Mouse (Mus musculus) C2C12 (cell line): Measurements from ENCODE around the gene Ccrl2. TPM values are rescaled to one million over a fixed set of nuclear protein-coding genes. Genes with fewer than 3 reads are reported as not detected.

ENCODE experiments used
- H3K27me3 ChIP-seq: one replicate; pipeline ENCODE4 v1.6.1; 2011; ENCODE audit not compliant: control insufficient read depth, insufficient read depth, insufficient read length
- H3K36me3 ChIP-seq: one replicate; pipeline ENCODE4 v1.6.1; 2011; ENCODE audit not compliant: control insufficient read depth, insufficient read depth
- H3K4me3 ChIP-seq: one replicate; pipeline ENCODE4 v1.5.1; 2011; ENCODE audit warnings: mild to moderate bottlenecking, control low read depth; ENCODE audit not compliant: poor library complexity, insufficient read depth, severe bottlenecking
- H3K79me2 ChIP-seq: one replicate; pipeline ENCODE4 v1.6.1; 2011; ENCODE audit not compliant: control insufficient read depth, insufficient read depth
- H3K79me3 ChIP-seq: one replicate; pipeline ENCODE4 v1.6.1; 2011; ENCODE audit warnings: low read depth, control low read depth
- H3ac ChIP-seq: one replicate; pipeline ENCODE3; 2011; ENCODE audit warnings: low read depth; ENCODE audit not compliant: control insufficient read depth, insufficient read length
- CEBPB ChIP-seq: IDR thresholded peaks from one replicate; pipeline ENCODE4 v1.6.1; 2011; ENCODE audit warnings: low read depth, mild to moderate bottlenecking, control low read depth, moderate library complexity
- CTCF ChIP-seq: IDR thresholded peaks from one replicate; pipeline ENCODE4 v1.5.1; 2011; ENCODE audit not compliant: control insufficient read depth, insufficient read depth, insufficient read length
- FOSL1 ChIP-seq: IDR thresholded peaks from one replicate; pipeline ENCODE4 v1.8.0; 2011; ENCODE audit warnings: mild to moderate bottlenecking, low read length; ENCODE audit not compliant: poor library complexity, insufficient read depth, severe bottlenecking
- MAX ChIP-seq: IDR thresholded peaks from one replicate; pipeline ENCODE4 v1.6.1; 2011; ENCODE audit warnings: mild to moderate bottlenecking, control low read depth
- MYOD1 ChIP-seq: IDR thresholded peaks from one replicate; pipeline ENCODE4 v1.6.1; 2011; ENCODE audit warnings: low read depth; ENCODE audit not compliant: control insufficient read depth, insufficient read length
- MYOG ChIP-seq: IDR thresholded peaks from one replicate; pipeline ENCODE4 v1.6.1; 2011; ENCODE audit not compliant: control insufficient read depth, insufficient read length; ENCODE audit errors: extremely low read depth
- USF1 ChIP-seq: IDR thresholded peaks from one replicate; pipeline ENCODE4 v1.6.1; 2011; ENCODE audit warnings: low read depth, mild to moderate bottlenecking, control low read depth, moderate library complexity
- long read RNA-seq, 2 experiments: library from polyadenylated mRNA; unstranded; transcript quantifications; one replicate each; pipeline ENCODE4 v2.0.0; 2019 to 2020
- polyA plus RNA-seq: library from polyadenylated mRNA; unstranded; fragments of >200 nt; fragmentation: generic; extraction: Trizol; gene quantifications from one replicate; pipeline ENCODE4 v1.2.1, GENCODE M21; 2012; ENCODE audit warnings: missing spikeins

Ccrl2 gene
- polyA plus RNA-seq: not detected
- long read RNA-seq, experiment 1: 0 reads
- long read RNA-seq, experiment 2, partial matches to known transcripts: 0 of 1 reads
- long read RNA-seq, experiment 2, other reads (novel, unspliced or antisense): 0 of 1 reads

DNA sequence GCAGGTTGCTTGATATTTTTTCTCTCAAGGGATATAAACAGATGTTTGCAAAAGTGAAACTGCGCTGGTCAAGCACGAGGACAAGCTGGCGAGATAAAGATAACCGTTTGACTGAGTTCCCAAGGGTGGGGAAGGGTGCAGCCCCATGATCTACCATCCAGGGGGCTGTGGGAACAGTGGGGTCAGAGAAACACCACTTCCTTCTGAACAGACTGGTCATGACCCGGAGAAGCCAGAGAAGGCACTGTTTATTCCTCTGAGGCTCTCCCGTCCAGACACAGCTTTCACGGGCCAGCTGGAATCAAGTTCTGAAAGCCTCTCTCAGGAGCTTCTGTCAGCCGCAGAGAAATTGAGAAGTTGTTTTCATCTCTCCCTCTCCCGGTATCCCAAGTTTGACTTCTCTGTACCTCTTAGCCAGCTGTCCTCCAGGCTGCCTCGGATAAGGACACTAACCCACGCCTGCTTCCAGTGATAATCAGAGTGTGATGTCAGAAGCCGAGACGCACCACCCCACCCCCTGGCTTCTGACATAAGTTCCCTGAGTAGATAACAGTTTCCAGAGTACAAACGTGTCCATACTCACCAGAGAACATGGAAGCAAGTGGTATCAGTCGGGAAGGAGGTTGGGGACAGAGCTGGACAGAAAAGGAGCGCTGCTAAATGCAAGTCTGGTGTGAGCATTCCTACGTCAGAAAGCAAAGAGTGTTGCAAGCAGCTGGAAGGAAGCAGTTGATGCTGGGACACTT, at the start of gene Ccrl2:
Gene Ccrl2, minus strand, starts transcription at position 722 of the 746 bp plus-strand sequence.
- Histone ChIP-seq H3K27me3 (peaks cover 12% of the 10 kb centered on the region), H3ac (peak within 1 kb of the TSS; percentile 62), H3K79me2 (no peaks in the 10 kb centered on the region), H3K4me3 (peak within 1 kb of the TSS; percentile 27), H3K36me3 (no peaks in the 10 kb centered on the region), H3K79me3 (no peaks in the 10 kb centered on the region)
- no peak for TF ChIP-seq CEBPB
- TF ChIP-seq MAX: no peak
- no peak for TF ChIP-seq USF1
- TF ChIP-seq MYOG: no peak
- TF ChIP-seq FOSL1: no peak
- no peak for TF ChIP-seq CTCF
- TF ChIP-seq MYOD1: no peak

DNA sequence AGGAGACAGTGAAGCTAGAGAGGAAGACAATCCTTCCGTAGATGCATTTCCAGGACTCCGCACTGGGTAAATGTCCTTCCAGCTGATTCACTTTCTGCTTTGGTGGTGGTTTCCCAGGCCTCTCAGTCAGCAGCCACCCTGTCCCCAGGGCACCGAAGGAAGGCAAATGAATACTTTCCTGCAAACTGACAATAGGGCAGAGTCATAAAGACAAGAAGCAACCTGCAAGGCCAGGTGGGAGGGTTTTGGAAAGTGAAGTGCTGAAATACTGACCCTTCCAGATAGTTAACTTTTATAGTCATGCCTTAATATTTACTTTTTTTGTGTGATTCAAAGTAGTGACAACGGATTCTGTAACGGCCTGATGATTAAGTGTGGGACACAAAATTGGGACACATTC, 46.6 kb upstream of the Ccrl2 start:
- H3K36me3 ChIP-seq: no peaks in the 10 kb centered on the region
- no peak overlapping the region for H3ac ChIP-seq
- H3K79me2 ChIP-seq: no peaks in the 10 kb centered on the region
- no peaks in the 10 kb centered on the region for H3K27me3 ChIP-seq
- no peak overlapping the region for H3K4me3 ChIP-seq
- TF ChIP-seq MAX (no peak), FOSL1 (no peak), MYOG (no peak), USF1 (no peak), MYOD1 (no peak), CTCF (no peak), CEBPB (no peak)
- H3K79me3 ChIP-seq: no peaks in the 10 kb centered on the region

DNA sequence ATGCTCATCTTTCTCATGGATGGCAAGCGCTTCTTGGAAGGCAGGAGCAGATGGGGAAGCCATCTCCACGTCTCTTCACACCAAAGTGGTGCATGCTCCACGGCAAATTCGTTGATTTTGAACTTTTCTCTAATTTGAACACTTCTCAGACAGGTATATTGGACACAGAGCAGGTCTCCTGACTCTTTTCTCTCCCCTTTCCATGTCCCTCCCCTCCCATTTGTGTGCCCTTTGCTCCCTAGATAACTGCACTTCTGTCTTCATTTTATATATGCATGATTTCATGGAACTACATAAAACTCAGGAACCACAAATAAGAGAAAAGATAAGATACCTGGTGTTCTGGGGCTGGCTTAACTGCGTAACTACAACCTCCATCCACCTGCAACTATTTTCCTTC, 46.0 kb upstream of the Ccrl2 start:
- Histone ChIP-seq H3K27me3 (no peaks in the 10 kb centered on the region), H3K79me2 (no peaks in the 10 kb centered on the region), H3K36me3 (no peaks in the 10 kb centered on the region), H3ac (no peak overlapping the region), H3K79me3 (no peaks in the 10 kb centered on the region), H3K4me3 (no peak overlapping the region)
- TF ChIP-seq USF1: no peak
- TF ChIP-seq CEBPB: no peak
- no peak for TF ChIP-seq CTCF
- TF ChIP-seq MAX: no peak
- TF ChIP-seq MYOD1: no peak
- TF ChIP-seq FOSL1: no peak
- TF ChIP-seq MYOG: no peak

DNA sequence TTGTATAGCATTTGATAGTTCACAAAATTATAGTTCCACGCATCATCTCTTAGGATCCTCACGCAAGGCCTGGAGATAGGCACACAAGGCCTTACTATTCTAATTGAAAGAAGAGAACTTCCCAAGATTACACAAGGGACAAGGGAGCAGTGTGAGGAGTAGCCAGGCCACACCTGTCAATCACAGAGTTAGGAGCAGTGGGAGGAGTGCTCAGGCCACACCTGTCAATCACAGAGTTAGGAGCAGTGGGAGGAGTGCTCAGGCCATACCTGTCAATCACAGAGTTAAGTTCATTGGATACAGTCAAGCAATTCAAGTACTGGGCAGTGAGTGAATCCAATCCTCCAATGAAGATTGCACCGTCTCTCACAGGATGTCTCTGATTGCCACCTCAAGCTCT, 43.1 kb upstream of the Ccrl2 start:
- H3K79me3 ChIP-seq: no peaks in the 10 kb centered on the region
- no peaks in the 10 kb centered on the region for H3K36me3 ChIP-seq
- no peak for TF ChIP-seq CTCF
- TF ChIP-seq MAX: no peak
- no peak for TF ChIP-seq CEBPB
- TF ChIP-seq MYOD1: no peak
- no peak for TF ChIP-seq USF1
- no peak for TF ChIP-seq MYOG
- no peak for TF ChIP-seq FOSL1
- H3K79me2 ChIP-seq: no peaks in the 10 kb centered on the region
- no peak overlapping the region for H3K4me3 ChIP-seq
- H3ac ChIP-seq: no peak overlapping the region
- H3K27me3 ChIP-seq: no peaks in the 10 kb centered on the region

DNA sequence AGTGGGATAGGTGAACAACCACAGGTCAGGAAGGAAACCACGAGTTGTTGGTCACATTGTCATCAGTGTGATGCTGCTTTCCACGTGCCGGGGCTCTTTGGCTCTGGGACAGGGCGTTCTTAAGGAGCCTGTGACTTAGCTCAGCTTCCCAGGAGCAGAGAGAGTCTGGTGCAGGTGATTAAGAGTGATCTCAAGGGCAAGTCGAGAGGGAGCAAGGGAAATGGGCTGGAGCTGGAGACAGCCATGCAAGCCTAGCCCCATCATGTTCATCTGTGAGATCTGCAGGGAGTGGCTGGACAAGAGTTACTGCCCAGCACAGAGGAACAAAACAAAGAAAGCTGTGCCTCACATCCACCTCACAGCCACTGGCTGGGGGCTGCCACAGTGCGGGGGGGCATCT, 40.2 kb upstream of the Ccrl2 start:
- Histone ChIP-seq H3K79me2 (no peaks in the 10 kb centered on the region), H3K36me3 (no peaks in the 10 kb centered on the region), H3ac (no peak overlapping the region), H3K79me3 (no peaks in the 10 kb centered on the region), H3K4me3 (no peak overlapping the region), H3K27me3 (no peaks in the 10 kb centered on the region)
- no peak for TF ChIP-seq MAX
- TF ChIP-seq USF1: no peak
- no peak for TF ChIP-seq CEBPB
- TF ChIP-seq FOSL1: no peak
- TF ChIP-seq CTCF: no peak
- TF ChIP-seq MYOG: no peak
- TF ChIP-seq MYOD1: no peak
